Mouse (Mus musculus) inflammation-experienced regulatory T-cells, adult 6 months (primary cell): ENCODE measurements around the gene Map7d1. TPM values are rescaled to one million over a fixed set of nuclear protein-coding genes. Genes with fewer than 3 reads are reported as not detected.
A peak's percentile ranks its signal among the peaks of the same experiment; 100 is the strongest.

Experiments
- ATAC-seq: one replicate; pipeline ENCODE4 v1.8.0; 2017
- polyA plus RNA-seq, 3 experiments: library from polyadenylated mRNA; unstranded; fragments of 100-300 nt; shearing (Covaris generic); gene quantifications; one replicate each; pipeline ENCODE4 v1.2.1; 2017

Gene Map7d1
- polyA plus RNA-seq, 3 experiments from 2014 or later: 3.2 to 6.6 (median 5.1) TPM

DNA sequence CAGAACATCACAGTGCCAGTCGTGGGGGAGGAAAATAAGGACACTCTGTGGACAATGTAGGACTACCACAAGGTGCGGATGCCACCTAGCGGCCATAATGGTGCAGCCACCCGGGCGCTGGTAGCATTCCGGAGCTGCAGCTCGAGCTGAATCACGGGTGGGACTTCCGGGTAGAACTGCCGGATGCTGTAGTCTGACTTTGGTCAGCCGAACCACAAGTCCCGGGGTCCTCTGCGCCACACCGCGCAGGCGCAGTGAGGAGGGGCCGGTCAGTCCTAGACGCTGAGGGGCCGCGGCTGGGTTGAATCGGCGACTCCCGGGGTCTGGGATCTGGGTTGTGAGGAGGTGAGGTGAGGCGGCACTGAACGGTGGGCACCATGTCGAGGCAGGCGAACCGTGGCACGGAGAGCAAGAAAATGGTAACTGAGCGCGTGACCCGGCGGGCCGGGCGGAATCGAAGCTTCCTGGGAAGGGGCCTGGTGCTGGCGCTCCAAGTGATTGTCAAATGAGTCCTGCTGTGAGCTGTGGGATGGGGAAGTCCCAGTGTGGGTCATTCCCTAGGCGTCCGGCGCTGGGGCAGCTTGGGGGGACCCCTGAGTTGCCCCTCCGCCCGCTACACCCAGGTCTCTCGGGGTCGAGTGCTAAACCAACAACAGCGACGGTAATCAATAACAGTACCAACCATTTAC lies 6.1 kb upstream of the Map7d1 start, which contains the start of gene Trappc3:
Gene Trappc3, plus strand, starts transcription at position 207 of the 689 bp plus-strand sequence.
- ATAC-seq: peak; percentile 83

DNA sequence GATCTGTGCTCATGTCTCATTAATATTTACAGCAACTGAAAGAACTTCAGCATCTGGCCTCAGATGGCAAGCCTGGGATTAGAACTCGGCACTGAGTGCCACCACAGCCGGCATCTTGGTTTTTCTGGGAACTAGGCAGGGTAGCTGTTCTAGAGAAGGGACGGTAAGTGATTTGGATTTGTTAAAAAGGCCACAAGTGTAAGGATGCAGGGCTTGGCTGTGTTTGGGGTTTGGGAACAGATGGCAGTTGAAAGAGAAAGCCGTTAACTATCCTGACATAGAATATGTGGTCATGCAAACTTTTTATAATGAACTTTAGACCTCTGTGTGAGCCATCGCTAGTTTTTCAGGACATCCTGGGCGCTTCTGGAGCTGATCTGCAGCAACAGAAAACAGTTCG lies 5.5 kb upstream of the Map7d1 start:
- no peak for ATAC-seq

DNA sequence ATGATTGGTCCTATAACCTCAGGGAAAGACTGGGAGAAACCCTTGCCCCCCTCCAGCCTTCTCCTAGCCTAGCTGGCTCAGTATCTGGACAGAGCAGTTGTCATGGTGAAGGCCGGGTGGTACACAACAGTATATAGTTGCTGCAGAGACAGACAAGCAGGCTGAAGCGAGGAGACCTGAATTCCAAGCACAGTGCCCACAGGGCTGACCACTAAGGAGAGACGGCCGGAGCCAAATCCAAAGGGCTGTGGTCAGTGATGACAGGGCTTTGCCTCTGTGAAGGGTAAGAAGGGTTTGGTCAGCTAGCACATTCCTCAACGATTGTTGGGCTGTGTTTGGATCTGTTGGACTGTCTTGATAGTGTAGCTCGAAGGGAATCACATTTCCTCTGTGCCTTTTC lies 5.1 kb upstream of the Map7d1 start:
- ATAC-seq: no peak

DNA sequence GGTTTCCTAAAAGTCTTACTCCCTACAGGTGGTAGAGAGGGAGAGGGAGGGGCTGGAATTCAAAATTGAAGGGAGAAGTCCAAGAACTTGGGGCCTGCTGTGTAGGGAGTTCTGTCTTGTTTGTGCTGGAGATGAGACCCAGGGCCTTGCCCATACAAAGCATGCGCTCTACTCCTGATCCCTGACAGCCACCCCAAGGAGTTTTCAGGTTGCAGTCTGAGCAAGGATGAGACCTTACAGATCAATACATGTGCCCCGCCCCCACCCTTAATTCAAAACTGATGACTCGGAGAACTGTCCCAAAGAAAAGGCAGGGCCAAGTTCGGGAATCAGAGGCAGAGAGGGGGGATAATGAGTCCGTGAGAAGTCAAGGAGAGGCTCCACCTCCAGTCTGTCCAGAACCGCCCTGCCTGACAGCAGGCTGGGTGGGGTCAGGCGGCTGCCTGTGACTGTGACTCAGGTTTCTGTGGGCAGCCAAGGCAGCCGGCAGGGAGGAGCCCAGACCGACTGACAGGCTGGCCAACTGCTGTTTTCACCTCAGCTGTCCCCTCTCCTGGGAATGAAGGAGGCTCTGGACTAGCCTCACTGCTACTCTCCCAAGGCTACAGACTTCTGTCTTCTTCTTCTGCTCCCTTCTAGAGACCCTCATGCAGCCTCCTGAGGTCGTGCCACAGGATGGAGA lies 4.5 kb upstream of the Map7d1 start:
- no peak for ATAC-seq

DNA sequence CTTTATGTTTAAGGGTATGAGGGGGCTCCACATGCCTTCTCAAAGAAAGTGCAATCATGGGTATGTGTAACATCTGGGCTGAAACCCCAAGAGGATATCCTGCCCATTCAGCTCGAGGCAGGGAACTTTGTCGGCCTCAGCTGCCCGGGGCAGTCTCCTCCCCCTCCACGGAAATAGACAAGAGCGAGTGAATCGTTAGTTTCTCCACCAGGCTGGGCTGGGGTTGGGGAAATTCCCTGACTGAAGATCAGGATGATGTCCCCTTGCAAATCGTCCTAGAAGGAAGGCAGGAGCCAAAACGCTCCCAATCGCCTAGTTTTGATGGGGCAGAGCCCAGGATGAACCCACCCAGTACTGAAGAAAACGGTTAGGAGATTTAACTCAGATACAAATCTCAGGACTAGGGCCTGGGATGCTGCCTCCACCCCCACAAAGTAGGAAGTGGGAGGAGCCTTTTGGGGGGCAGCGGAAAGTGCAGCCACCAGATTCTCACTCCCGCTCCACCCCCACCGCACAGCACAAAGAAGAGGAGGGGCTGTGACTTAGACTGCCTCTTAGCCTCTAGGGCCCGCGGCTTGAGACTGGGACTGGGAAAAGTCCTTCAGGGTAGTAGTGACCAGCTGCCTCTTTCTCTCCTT lies 3.5 kb upstream of the Map7d1 start:
- ATAC-seq: peak; percentile 54

DNA sequence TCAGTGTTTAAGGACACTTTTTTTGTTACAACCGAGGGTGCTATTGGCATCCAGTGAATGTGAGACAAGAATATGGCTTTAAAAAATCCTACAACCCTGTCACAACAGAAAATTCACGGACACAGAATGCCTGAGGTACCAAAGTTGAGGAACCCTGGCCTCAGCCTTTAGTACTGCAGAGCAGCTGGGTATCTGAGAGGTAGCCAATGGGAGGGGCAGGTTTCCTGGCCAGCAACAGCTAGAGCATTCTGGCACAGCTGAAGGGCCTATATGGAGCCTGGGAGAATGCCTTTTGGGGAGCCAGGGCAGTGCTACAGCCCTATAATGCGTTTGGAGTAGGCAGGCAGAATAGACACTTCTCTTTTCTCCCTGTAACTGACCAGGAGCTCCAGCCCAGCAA lies 2.9 kb upstream of the Map7d1 start:
- ATAC-seq: no peak

DNA sequence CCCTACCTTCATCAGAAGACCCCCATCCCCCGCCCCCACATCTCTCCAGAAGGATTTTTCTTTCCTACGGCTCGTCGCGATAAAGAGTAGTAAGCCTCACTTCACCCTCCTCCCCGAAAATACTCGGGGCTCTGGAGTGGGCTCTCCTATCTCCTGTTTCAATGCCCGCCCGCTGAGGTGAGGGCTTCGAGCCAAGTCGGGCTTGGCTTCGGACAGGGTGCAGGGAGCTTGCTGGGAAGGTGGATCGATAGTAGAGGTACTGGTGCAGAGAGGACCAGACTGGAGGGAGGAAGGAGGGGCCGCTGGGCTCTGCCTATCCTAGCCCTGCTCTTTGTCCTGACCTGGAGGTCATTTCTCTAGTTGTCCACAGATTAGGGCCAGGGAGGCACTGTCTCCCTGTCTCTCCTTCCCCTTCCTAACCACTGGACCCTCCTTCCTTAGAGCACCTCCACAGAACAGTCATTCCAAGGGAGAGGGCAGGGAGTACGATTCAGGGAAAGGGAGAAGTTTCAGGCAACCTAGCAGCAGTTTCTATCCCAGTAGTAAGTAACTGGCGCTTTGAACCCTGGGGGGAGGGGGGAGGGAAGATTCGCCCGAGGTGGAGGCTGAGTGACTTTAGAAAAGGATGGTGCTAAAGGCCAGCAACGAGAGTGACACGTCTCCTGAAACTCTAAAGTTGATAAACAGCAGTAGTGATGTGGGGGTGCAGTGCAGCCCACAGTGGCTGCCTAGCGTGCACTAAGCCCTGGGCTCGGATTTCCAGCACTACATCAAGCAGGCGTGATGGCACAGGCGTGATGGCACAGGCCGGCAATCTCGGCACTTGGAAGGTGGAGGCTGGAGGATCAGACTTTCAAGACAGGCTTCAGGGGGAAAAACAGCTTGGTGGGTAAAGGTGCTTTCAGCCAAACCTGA lies 1.1 kb upstream of the Map7d1 start:
- ATAC-seq: no peak

DNA sequence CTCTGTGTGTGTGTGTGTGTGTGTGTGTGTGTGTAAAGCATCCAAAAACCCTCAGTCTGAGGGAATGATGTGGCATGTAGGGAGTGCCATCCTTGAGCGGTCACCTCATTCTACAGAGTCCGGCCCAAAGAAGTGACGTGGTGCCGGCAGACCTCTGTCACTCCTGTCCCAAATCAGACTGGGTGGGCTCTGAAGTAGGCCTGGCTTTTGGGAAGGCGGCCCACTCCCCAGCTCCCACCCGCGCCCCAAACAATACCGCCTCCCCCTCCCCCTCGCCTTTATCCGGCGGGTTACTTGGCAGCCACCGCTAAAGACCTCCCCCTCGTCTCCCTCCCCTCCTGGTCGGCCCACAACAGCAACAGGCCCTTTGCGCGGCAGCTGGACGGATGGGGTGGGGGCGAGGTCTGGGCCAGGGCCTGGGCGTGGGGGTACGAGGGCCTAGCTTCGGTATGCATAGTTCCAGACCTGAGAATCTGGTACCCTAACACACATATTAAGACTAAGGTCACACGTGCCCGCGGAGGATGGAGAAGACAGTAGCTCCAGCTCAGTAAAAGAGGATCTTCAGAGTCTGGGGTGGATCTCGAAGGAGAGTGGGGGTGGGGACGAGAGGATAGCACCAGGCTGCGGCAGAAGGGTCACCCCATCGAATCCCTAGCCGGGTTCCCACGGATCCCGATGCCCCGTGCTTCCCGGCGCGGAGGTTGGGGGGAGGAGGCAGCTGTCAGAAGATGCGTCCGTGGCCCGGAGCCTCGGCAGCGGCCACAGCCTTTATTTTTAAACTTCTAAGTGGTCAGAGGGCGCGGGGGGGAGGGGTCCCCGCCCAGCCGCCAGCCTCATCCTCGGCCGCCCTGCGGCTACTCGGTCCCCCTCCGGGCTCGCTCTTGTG lies 786 bp downstream of the Map7d1 start:
- ATAC-seq: no peak

DNA sequence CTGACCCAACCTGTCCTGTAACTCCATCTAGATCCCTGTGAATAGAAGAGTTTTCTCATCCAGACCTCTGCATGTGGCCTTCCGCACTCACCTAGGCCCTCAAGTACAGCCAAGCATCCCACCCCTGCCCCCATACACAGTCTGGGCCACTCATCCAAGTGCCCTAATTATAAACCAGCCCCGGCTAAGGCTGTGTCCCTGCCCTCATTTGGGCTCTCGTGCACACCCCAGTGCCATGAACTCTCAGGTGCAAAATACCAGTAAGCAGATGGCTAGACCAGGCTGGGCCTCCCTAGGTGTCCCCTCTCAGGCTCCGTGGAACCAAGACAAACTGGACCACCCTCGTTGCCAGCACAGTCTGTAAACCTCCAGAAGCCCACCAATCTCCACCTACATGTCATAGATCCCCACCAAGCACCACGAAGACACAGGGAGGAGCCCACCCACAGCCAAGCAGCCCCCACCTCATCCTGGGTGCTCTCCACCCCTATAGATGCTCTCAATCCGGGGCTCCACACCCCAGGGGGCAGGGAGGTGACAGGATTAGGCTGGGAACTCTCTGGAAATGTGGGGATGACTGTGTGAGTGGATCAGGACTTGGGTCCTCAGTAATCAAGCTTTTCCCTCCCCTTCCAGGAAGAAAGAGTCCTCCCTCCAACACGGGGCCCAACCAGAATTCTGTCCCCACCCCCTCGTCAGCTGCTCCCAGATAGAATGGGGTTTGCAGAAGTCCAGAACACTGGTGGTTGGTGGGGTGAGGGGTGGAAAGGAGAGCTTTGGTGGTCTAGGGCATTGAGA lies 1.6 kb downstream of the Map7d1 start:
- ATAC-seq: no peak

DNA sequence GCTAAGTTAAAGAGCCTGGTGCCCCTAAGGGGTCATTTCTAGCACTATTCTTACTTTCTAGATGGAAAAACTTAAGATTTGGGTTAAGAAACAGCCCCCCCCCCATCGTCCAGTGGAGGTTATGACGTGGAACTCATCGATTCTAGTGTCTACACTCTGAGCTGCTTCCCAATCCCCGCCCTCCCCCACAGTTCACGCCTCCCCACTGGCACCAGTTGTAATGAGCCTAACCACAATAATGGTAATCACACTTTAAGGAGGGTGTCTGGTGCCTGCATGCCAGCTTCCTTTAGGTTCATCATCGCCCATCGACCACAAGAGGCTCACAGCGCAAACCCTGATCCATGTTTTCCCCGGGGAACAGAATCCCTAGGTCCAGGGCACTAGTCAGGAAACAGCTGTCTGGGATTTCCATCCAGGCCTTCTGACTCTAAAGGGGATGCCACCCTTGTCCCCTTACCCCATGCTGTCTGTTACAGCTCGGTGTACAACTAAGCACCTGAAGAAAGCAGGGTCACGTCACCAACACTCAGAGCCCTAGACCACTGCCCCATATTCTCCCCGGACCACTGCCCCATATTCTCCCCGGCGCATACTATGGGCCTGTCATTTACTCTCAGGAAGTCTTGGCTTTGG lies 2.4 kb downstream of the Map7d1 start:
- ATAC-seq: peak; percentile 20

DNA sequence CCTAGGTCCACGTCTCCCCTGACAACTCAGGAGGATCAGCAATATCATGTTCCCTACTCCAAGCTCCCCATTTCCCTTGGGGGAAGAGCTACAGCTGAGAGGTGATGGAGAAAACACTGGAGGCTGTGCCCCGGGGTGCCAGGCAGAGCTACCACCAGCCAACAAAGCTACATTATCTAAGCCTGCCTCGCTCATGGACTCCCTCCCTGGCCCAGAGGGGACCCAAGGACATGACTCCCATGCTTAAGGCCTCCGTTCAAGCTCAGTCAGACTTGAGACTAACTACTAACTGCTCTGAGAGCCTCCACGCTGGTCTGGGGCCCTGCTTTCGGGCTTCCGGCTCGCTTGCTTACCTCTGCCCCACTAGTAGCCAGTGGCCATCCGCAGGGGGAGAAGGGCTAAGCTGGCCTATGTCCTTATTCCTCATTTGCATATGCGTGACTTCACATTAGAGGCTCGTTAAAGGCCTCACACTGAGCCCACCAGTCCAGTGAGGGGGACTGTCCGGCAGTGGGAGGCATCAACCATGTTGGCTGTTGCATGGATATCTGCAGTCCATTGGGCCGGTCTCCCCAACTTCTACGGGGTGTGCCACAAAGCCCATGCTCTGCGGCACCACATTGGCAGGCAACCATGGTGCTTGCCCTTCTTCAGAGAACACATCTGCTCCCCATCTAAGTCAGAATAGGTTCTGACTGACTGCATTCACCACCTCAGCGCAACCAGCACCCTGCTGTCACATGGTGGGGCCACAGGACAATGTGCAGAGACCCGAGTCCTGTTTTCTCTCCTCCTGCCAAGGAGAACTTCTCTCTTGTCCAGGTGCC lies 3.5 kb downstream of the Map7d1 start:
- ATAC-seq: no peak

DNA sequence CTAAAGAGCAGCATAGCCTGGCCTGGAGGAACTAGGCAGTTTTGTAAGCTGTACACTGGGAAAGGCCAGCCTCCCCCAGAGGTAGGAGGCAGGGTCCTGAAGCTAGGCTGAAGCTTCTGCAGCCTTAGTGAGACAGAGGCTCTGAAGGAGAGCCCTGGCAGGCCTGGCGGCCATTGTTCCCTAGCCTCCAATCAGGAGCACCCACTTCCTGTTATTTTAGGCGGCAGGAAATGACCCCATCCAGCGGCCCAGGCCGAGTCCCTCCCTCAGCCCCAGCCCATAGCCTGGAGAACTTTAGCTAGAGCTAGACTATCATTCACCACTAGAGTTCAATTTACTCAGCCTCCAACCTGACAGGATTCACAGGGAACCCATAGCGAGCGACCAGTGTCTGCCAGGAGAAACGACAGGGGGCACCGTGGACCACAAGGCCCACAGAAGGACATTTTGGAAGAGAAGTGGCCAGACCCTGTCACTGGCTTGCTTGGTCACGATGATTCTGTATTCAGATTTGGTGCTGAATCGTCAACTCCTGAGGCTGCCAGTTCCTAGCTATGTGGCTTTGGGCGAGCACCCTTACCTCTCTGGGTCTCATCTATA lies 4.4 kb downstream of the Map7d1 start:
- no peak for ATAC-seq

DNA sequence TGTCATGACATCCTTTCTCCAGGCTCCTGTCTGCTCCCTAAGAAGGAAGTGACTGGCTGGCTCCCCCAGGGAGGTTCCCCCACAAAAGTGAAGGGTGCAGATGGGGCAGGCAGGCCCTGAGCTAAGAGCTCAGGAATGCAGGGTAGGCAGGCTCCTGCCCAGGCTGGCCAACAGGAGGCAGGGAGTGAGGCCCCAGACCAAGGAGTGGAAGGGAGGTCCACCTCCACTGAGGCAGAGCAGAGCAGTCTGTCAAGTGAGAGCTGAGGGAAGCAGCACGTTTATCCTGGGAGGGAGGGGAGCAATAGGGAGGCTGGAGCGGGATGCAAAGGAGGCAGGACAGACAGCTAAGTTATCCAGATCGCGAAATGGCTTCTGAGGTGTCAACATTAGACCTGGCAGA lies 5.5 kb downstream of the Map7d1 start:
- ATAC-seq: no peak

DNA sequence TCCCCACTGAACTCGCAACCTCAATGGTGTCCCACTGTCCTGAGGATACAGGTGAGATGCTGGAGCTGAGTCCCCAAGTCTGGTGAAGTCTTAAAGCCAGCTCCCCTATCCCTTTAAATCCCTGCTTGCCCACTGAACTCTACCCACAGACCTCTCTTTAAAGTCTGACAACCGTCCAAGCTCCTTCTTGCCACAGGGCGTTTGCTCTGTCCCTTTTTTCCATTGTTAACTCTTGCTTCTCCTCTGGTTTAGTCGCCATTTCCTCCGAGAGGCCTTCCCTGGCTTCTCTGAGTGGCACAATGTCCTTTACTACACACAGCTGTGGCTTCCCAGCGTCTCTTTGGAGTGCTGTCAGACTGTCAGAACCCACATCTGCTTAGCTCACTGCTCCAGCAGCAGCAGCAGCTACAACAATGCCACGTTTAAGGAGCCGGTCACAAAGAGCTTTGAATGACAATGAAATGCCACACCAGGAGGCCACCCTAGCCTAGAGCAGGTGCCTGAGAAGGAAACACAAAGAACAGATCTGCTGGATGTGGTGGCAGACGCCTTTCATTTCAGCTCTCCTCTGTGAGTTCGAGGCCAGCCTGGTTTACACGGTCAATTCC lies 7.8 kb downstream of the Map7d1 start:
- ATAC-seq: no peak

DNA sequence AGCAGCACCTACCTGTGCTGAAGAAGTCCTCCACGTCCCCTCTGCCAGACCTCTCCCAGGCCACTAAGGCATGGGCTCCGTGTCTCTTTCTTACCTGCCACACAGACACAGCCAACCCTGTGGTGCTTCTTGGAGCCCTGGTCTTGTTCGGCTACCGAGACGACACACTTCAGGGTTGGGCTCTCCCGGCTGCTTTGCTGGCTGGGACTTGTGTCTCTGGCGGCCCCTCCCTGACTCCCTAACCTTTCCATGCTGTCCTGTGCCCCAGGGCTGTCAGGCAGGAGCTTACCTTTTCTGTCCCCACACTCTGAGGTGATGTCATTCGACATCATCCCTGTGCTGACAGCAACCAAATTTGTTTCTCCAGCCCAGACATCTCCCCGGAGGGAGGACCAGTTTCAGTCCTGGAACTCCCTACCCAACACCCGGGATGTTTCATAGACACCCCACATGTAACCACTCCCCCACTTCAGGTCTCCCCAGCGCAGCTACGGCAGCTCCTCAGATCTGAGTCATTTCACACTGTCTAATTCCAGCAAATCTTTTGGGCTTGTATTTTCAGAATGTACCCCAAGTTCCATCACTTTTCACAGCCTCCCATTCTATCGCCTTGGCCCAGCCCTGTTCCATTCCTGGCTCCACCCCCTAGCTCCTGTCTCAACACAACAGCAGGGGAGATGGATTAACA lies 9.8 kb downstream of the Map7d1 start:
- ATAC-seq: no peak

DNA sequence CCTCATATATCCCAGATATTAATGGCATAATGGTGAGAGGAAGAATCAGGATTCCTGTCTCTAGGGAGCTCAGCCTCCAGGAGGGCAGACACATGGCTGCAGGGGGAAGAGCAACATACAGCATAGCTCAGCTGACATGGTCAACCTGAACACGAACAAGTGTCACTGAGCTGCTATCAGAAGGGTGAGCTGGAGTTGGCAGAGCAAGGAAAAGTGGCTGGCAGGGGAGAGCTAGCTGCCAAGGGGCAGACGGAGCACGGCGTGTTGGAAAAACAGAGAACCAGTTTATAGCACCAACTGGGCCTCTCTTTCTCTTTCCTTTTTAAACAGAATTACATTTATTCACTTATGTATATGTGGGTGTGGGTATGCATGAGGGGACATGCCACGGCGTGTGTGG lies 13.6 kb downstream of the Map7d1 start:
- ATAC-seq: no peak

DNA sequence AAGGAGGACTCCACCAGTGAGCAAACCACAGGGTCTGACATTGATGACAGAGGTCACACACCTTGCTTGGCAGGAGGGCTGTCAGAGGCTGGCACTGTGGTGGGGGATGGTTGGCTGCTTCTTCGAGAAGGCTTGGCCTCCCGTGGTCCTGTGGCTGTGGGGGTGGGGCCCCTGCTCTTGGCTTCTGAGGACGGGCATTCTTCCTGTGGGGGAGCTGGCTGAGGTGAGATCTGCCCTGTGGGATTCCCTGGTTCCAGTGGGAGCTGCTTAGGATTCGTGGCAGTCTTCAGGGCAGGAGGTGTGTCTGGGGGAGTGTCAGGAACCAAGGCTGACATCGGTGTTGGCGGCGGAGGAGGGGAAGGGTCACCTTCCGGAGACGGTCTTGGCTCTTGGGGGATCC lies 14.2 kb downstream of the Map7d1 start:
- no peak for ATAC-seq

DNA sequence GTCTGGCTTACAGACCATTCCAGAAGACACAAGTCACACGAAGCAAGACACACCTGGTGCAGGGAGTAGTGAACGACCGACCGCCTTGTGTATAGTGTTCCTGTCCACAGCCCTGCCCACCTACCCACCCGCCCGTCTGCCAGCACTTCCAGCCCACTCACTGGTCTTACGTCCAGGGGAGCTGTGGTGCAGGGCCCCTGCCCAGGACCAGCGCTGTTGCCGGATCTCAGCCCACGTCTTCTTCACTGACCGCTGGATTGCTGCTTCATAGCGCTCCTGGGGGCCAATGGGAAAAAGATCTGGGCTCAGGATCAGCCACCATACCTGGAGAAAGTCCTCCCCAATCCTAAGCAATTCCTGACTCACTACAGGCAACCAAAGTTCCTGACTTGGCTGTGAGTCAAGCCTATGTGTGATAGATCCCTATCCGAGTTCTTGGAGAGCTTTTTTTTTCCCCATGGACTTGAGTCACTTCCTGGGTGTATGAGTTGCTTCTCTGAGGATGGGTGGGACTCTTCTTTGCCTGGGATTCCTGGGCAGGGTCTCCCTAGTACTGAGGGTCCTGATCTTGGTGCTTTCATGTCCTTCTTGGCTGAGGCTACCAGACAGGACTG lies 16.2 kb downstream of the Map7d1 start:
- ATAC-seq: no peak
